Mouse (Mus musculus): ENCODE measurements at regions not wholly inside any gene's neighbourhood (a gene's known extent, or its start where the extent isn't known, plus 50 kb on each side); places are given as distances from the start of the nearest gene placed in this dataset.

DNA sequence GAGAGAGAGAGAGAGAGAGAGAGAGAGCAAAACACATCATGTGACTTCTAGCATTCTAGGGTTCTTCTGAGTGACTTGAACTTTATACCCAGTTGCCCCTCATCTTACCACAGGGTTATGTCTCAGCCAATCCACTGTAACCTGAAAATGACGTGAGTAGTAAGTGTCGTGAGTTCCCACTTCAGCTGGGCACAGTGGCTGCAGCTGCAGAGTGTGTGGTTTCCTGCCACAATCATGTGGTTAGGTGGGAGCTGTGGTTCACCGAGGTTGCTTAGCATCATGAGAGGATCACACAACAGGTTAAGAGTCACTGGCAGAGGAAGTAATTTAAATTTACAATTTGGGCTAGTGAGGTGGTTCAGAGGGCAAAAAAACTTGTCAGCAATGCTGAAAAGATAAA, 253.1 kb upstream of the Xylt1 start:
- DNase-seq: no peak

DNA sequence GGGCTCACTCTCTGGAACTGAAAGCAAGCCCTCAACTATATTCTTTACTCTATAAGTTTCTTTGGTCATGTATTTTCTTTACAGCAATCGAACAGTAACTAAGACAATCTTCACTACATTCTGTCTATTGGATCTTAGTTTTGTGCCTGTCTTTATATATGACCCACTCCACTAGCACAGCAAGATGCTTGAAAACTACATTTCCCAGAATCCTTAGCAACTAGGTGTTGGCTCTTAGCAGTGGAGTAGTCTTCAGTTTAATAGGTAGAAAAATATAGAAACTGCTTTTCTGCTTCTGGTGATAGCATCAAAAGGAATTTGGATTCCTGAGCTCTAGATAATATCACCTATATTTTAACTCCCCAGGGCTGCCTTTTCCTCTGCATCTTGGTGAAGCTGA, 245.9 kb upstream of the Xylt1 start:
- DNase-seq: no peak

DNA sequence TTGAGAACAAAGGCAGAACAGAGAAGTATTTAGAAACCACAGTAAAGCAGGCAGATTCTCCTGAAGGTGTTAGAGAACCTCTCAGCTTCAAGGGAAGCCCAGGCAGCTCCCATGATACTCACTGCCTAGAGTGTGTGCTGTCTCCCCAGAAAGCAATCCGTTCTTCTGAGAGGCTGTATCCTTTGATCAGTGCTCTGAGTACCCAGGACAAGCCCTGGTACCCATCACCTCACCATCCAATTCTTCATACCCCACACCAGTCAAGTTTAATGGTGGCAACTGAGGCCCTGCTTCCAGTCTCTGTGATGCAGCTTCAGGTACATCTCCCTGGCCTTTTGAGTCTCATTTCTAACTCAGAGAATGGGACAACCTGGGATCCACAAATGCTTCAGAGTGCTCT, 242.1 kb upstream of the Xylt1 start:
- no peak for DNase-seq

DNA sequence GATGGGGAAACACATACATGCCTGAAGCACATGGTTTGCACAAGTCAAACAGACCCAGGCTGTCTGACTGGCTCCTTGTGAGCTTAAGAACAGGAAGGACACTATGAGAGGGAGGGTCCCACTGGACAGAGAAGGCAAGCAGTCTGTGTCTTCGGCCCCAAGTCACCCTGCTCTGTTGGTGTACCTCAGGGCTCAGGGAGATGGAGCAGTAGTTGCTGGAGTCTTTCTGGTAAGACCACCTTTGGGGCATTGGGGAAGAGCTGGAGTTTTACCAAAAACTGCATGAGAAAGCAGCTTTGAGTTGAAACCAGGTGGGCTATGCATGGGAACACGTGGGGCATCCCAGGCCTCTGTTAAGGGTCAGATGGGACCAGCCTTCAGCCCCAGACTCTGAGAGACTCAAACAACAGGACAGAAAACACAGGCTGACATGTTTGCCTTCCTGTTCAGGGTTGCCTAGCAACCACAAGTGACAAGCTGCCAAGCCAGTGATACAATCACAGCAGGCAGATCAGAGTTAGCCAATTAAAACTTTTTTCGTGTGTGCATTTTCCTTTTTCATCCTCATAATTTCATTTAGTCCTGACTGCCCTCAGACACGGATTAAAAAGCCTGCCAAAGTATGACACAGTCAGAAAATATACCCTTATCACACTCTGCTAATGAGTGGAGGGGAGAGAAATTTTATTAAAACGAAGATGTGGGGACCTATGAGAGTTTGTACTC, 241.4 kb upstream of the Xylt1 start:
- DNase-seq: peak; percentile 82

DNA sequence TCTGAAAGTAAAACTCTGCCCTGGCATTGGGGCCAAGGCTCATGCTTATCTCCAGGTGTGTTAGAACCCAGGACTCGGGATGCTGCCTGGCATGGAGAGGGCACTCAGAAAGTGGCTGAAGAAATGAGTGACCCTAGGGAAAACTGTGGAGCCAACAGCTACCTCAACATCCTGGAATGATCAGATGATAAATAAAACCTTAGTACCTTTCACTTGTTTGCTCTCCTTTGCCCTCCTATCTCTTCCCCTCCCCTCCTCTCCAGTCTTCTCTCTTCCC, 240.9 kb upstream of the Xylt1 start:
- DNase-seq: no peak

DNA sequence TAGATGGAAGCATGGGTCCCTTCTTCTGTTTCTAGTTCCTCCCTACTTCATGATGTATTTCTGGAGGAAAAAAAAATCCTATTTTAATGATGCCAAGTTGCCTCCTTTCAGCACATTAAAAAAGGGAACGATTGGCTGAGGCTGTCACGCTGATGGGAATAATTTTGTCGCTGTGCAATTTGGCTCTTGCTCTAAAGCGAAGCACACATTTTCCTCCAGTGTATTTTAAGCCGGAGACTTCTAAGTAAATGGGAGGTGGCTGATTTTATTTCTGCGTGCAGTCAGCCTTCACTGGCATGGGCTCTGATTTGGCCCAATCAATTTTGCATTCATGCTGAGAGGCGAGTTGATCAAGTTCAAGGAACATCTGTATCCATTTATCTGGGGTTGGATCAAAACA, 234.0 kb upstream of the Xylt1 start:
- no peak for DNase-seq

DNA sequence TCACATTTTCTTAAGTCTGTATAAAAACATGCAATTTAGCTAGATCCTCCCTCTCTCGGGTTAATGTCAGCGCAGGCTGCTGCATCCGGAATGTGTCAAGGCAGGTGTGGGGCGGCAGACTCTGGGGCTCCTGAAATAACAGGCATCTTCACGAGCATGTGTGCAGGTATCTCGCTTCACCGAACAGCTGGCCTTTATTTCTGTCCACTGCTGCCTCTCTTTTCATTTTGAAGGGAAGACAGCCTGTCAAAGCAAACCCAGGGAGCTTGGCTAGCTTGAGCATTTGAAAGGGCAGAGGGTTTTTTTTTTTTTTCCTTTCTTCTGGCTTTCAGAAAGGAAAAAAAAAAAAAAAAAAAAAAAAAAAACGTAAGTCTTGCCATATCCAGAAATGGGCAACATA, 230.4 kb upstream of the Xylt1 start:
- no peak for DNase-seq

DNA sequence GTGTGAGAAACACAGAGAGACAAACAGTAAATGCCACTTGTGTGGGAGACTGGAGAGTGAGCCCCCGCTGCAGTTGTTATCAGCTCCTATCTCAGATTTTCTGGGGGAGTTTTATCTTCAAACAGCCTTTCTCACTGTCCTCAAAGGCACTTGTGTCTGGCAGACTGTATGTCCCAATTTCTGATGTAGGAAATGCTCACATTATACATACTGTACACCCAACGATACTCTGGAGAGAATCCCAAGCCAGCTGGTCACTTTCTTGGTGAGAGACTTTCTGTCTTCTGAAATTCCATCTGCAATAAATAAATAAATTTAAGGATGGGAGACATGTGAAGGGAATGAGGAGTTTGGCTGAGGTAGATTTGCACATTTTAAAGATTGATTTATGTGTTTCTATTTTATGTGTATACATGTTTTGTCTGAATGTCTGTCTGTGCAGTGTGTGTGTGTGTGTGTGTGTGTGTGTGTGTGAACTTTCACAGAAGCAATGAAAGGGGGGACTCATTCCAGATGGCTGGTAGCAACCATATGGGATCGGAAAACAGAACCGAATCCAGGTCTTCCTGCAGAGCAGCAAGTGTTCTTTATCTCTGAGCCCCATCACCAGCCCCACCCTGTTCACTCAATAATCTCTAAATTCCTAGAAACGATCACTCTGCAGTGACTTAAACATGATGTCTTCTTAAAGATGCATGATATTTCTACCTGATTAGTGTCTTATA, 226.8 kb upstream of the Xylt1 start:
- DNase-seq: no peak

DNA sequence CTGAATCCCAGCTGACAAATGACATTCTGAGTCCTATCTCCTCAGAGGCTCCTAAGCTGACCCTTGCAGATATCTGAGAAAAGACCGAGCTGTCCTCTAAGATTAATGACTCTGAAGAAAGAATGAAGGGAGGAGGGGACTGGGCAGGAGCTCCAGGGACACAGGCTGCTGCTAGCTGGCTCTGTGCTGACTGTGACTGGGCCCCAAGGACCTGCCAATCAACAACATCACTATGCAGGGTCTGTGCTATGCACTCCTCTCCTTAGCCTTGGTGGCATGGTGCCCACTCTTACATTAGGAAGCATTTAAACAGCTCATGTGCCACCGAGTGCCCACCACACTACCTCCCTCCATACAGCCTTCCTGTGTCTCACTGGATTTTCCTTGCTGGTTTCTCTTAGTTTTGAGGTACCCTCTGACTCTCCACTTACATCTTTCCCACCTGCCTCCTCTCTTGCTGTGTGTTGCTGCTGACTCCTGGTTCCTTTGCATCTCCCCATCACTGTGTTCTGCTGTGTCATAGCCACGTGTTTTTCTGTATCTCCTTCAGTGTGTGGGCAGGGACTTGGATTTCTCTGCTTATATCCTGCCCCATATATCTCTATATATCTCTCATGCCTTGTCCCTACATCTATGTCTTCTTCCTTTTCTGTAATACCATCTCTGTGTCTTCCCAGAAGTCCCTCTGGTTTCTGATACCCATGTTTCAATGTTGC, 219.4 kb upstream of the Xylt1 start:
- peak; percentile 10 for DNase-seq

DNA sequence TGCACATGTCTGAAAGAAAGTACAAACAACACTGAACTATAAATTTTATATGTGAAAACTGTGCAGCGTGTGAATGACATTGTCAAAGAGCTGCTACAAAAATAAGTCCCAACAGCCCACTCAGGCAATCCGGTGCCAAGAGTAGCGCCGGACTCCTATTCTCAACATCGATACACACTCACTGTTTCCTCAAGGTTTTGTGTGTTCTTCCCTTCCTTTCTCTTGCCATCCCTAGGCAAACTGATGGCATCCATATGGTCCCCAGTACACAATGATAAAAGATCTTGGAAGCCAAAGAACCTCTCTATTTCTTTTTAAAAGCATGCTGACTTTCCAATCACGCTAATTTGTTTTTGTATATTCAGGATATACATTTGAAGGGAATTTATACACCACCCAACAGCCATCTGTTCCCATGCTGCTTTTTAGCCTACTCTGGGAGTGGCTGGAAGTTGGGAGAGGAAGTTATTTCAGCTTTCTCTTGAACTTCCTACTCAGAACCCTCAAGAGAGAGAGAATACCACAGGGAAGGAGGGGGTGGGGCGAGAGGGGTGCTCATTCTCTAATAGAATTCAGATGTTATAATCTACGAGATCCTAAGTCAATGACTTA, 205.9 kb upstream of the Xylt1 start:
- no peak for DNase-seq

DNA sequence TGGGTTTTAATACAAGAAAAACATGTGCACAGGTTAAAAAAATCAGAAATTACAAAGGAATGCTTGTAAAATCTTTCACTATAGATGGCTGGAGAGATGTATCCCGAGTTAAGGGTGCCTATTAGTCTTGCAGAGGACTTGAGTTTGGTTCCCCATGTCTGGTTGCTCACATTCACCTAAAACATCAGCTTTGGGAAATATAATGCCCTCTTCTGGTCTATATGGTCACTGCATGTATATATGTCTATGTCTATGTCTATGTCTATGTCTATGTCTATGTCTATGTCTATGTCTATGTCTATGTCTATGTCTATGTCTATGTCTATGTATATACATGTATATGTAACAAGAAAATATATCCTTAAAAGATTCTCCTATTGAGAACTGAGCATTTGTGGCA, 196.8 kb upstream of the Xylt1 start:
- DNase-seq: no peak

DNA sequence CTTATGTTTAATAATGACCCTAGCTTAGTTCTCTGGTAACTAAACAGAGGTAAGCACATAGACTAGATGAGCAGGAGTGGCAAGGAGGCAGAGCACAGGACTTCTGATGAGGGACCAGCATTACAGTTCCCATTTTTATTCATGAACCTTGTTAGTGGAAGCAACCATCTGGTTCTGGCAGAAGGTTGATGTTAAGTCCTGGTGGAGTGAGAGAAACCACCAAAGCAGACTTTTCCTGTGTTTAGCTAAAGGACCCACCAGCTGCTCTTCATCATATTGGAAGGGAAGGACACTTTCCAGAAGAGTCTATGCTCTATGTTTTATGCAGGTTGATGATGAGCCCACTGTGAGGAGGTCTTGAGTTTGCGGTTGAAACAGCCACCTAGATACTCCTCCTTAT, 194.9 kb upstream of the Xylt1 start:
- no peak for DNase-seq

DNA sequence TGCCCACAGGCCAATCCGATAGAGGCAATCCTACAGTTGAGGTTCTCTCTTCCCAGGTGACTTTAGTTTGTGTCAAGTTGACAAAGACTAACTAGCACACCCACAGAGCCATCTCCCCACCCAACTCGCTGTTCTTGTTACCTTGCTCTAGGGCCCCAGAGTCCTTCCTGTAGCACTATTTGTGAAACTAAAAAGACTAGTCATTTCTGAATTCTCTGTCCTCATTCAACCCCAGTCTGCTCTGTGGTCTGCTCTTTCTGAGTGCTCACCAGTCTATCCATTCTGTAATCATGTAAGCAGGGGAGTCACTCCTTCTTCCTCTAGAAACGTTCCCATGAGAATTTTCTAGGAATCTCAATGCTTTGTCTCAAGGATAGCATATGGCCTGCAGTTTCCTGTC, 184.2 kb upstream of the Xylt1 start:
- DNase-seq: no peak

DNA sequence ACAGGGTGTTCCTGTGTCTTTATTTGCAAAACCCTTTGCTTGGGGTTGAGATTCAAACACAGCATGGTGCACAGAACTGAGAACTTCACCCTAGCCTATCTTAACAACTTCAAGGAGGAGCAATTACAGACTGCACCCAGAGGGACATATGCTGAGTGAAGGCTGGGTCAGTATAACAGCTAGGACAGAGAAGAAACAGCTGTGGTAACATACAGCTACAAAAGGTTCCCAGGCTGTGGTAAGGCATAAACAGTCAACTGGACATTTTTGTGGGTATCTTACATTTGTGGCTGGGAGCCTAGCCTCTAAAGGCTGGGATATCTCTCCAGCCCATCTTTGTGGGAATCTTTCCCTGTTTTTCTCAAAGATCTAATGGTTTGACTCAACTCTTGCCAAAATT, 154.5 kb upstream of the Xylt1 start:
- DNase-seq: no peak

DNA sequence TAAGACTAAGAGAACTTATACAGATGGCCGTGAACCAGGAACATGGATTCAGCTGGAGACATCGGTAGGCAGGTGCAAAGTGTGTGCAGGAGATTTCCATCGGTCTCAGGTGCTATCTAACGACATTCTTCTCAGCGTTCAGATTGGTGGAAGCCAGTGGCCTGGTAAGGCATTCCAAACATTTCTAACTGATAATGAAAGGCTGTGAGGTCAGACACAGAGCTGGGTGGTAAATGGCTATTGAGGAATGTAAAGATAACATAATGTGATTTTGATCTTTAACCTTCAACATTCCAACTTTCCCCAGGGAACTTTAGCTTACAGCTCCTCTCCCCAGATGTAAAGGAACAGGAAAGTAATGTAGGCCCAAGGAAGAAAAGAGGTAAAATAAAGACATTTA, 151.2 kb upstream of the Xylt1 start:
- no peak for DNase-seq

DNA sequence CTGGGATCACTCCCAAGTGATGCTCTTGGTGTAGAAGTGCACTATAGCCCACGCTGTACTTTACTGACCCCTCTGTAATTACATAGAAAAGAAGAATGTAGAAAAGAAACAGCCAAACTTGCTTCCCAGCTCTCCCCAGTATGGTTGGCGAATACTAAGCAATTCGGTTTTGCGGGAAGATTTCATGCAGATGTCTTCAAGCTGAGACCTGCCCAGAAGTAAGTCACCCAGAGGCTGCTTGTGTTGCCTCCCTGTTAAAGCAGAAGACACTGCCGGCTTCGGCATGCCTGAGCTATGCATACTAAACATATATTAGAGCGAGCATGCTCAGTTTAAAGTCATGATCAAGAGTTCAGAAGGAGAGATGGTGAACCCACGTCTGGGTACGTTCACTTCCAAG, 124.0 kb upstream of the Xylt1 start:
- DNase-seq: no peak

DNA sequence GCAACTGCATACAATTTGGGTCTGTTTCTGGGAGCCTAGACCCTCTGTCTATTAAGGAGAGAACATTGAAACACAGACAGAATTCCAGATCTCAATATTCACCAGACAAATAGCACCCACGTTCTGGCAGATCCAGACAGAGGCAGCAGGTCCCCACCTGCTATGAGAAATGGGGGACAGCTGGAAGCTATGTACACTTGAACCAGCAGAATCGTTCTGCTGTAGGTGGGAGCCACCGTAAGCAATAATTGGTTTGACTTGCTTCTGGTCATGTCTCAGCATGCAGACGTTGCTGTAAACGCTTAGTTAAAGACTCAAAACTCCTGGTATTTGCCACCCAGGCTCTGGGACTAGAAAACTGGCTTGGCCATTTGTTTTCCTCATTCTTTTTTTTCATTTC, 122.2 kb upstream of the Xylt1 start:
- DNase-seq: no peak

DNA sequence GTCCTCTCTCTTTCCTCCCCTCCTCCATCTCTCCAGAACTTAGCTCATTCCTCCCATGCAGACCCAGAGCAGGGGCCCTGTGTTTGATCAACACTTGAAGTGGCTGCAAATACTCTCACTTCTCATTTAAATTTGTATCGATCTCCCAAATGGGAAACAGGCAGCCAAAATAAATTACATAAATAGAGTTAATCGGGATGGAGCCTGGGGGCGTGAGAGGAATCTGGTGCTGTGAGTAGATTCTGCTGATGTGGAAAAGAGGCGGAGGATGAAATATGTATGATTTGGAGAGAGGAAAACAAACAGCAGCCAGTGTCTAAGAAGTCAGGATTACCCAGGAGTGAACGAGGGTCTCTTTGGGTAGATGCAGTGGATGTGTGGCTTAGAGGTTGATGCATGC, 121.6 kb upstream of the Xylt1 start:
- peak; percentile 12 for DNase-seq

DNA sequence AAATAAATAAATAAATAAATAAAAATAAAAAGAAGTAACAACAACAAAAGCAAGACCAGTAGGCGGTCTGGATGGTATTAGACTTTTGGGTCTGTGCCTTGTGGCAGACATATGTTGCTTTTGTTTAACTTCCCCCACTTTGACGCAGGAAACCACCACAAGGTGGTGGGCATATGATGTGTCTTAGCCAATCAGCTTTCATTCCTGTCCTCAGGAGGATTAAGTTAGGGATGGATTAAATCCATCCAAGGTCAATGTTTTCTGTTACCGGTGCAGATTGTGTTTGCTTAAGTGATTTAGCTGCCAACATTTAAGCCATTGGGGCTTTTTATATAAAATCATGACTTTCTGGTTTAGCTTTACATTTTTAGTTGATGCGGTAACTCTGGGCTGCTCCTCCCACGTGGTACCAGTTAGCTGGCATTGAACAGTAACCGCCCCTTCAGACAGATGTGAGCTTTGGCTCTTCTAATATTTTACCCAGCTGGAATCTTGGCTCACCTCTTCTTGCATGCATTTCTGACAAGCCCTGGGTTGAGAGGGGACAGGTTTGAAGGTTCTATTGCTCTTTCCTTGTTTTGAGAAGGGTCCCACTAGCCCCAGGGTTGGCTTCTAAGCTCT, 121.0 kb upstream of the Xylt1 start:
- peak; percentile 29 for DNase-seq

DNA sequence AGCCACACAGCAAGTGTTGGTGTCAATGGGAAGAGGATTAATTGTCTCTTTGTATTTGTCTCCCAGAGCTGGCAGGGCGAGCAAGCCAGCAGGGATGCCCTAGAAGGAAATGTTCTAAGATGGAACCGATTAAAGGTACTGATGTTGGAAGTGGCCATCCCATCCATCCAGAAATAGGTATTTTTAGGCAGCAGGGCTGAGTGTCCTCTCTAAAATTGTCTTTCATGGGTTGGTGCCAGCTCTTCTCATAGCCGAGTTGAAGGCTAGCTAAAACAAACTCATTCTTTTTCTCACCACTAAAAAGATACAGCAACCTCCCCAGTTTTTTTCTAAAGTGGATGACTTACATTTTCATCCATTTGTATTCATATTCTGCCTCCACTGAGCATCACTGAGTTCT, 120.2 kb upstream of the Xylt1 start:
- no peak for DNase-seq

DNA sequence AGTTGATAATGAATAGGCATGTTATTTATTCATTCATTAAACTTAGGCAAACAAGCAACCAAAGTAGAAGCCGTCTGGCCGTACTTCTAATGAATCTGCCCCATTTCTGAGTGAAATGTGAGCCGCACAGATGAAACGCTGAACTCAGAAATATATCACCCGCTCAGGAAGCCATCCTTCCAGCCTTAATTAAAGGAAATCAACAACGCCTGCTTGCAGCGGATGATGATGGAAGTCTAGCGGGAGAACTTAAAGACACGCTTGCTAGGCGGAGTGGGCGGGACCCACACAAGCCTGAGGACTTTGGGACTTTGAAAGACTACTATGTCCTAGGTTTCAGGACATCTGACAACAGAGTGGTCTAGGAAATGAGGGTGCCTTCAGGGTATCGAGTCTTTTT, 117.7 kb upstream of the Xylt1 start:
- no peak for DNase-seq

DNA sequence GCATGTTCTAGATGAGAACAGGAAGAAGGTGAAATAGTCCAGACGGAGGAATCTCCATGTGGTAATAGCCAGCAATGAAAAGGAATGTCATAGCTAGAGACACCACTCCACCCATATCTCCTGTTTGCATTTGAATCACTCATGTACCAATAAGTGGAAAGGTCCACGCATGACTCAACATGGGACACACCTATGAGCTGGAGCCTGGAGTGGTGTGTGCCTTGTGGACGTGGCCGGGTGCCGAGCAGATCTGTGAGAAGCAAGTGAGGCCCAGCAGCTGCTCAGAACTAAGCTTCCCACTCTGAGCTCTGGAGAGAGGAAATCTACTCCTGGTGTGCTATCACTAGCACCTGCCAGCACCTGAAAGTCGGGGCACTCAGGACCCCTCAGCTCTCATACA, 116.4 kb upstream of the Xylt1 start:
- DNase-seq: no peak

DNA sequence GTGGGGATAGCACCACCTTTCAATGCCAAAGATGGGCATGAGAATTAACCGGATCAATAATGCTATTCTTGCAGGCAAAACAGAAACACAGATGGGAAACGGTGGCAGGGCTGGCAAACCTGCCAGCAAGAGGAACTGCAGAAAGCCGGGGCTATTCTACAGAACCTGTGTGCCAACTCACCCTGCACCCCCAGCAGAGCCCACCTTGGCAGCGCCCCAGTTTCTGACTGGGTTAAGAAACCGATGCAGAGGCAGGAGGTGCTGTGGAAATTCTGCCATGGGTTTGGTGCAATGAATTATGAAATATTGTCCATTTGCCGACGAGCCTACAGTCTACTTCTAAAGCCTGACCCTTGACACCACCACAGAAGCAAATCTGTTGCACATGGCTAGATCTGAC, 112.7 kb upstream of the Xylt1 start:
- DNase-seq: no peak

Data from embryo, embryonic 11 days (tissue).